Mouse (Mus musculus) MEL (cell line): ENCODE measurements around the gene Spaca3. TPM values are rescaled to one million over a fixed set of nuclear protein-coding genes. Genes with fewer than 3 reads are reported as not detected.

ENCODE experiments used
- DNase-seq: peaks from one replicate; pipeline ENCODE4 v3.0.0; 2011; ENCODE audit warnings: low read depth, low spot score
- H3K27ac ChIP-seq: 2 replicates; pipeline ENCODE4 v1.5.1; 2012; ENCODE audit warnings: low read depth, mild to moderate bottlenecking, control low read depth, low read length, moderate library complexity; ENCODE audit not compliant: control insufficient read depth
- H3K27me3 ChIP-seq, 2 experiments: fragments of 150-350 bp in 1 of 2; sonication (generic) in 1 of 2; 2 replicates each; pipeline ENCODE4 v1.6.1; 2012; ENCODE audit warnings: low read length in 2 of 2, mild to moderate bottlenecking in 2 of 2, improper control_type of control experiment in 1 of 2, moderate library complexity in 1 of 2; ENCODE audit not compliant: insufficient read depth in 2 of 2, control insufficient read depth in 1 of 2
- H3K36me3 ChIP-seq, 2 experiments: 2 replicates each; pipeline ENCODE4 v1.6.1; 2012 to 2014; ENCODE audit warnings: low read length in 2 of 2, improper control_type of control experiment in 1 of 2, inconsistent platforms in 1 of 2, mild to moderate bottlenecking in 1 of 2; ENCODE audit not compliant: insufficient read depth in 2 of 2, control insufficient read depth in 1 of 2
- H3K4me1 ChIP-seq, 2 experiments: fragments of 150-350 bp in 1 of 2; sonication (generic) in 1 of 2; 2 replicates each; pipeline ENCODE4 v1.6.1; 2012; ENCODE audit warnings: low read length in 2 of 2, improper control_type of control experiment in 1 of 2, mild to moderate bottlenecking in 1 of 2; ENCODE audit not compliant: insufficient read depth in 2 of 2, control insufficient read depth in 1 of 2
- H3K4me3 ChIP-seq, 2 experiments: fragments of 150-350 bp in 1 of 2; sonication (generic) in 1 of 2; 2 replicates each; pipeline ENCODE4 v1.5.1; 2012; ENCODE audit warnings: low read depth in 2 of 2, low read length in 2 of 2, mild to moderate bottlenecking in 2 of 2, moderate library complexity in 2 of 2, control low read depth in 1 of 2, improper control_type of control experiment in 1 of 2; ENCODE audit not compliant: control insufficient read depth in 1 of 2, insufficient read depth in 1 of 2
- H3K79me2 ChIP-seq: 2 replicates; pipeline ENCODE4 v1.6.1; 2012; ENCODE audit warnings: mild to moderate bottlenecking, low read length, moderate library complexity; ENCODE audit not compliant: control insufficient read depth, poor library complexity, insufficient read depth
- H3K9ac ChIP-seq: 2 replicates; pipeline ENCODE4 v1.6.1; 2012; ENCODE audit warnings: low read depth, mild to moderate bottlenecking, control low read depth, low read length, moderate library complexity; ENCODE audit not compliant: control insufficient read depth, poor library complexity, severe bottlenecking
- H3K9me3 ChIP-seq: fragments of 150-350 bp; sonication (generic); replicated peaks from 2 replicates; pipeline ENCODE4 v1.6.1; 2012; ENCODE audit warnings: mild to moderate bottlenecking, low read length, improper control_type of control experiment, moderate library complexity; ENCODE audit not compliant: insufficient read depth
- BHLHE40 ChIP-seq: IDR thresholded peaks from 2 replicates; pipeline ENCODE4 v1.6.1; 2012; ENCODE audit warnings: low read depth, mild to moderate bottlenecking, inconsistent platforms, low read length, improper control_type of control experiment, borderline replicate concordance
- CHD1 ChIP-seq: IDR thresholded peaks from 2 replicates; pipeline ENCODE4 v1.6.1; 2012; ENCODE audit warnings: low read depth, mild to moderate bottlenecking, inconsistent platforms, low read length, improper control_type of control experiment
- CHD2 ChIP-seq: IDR thresholded peaks from 2 replicates; pipeline ENCODE4 v1.6.1; 2011; ENCODE audit warnings: low read length, improper control_type of control experiment
- E2F4 ChIP-seq: IDR thresholded peaks from 2 replicates; pipeline ENCODE4 v1.6.1; 2011; ENCODE audit warnings: low read depth, low read length, improper control_type of control experiment, borderline replicate concordance
- EP300 ChIP-seq, 2 experiments: IDR thresholded peaks; 2 replicates each; pipeline ENCODE4 v1.6.1; 2011; ENCODE audit warnings: improper control_type of control experiment in 2 of 2, low read length in 2 of 2, low read depth in 1 of 2, mild to moderate bottlenecking in 1 of 2
- GABPA ChIP-seq: IDR thresholded peaks from 2 replicates; pipeline ENCODE4 v1.6.1; 2012; ENCODE audit warnings: low read depth, mild to moderate bottlenecking, inconsistent platforms, low read length, improper control_type of control experiment, moderate library complexity
- GATA1 ChIP-seq: IDR thresholded peaks from 2 replicates; pipeline ENCODE4 v1.6.1; 2011; ENCODE audit warnings: low read depth, low read length, improper control_type of control experiment
- JUND ChIP-seq: IDR thresholded peaks from 2 replicates; pipeline ENCODE4 v1.6.1; 2011; ENCODE audit warnings: low read depth, mild to moderate bottlenecking, improper control_type of control experiment, low read length
- MAZ ChIP-seq: IDR thresholded peaks from 2 replicates; pipeline ENCODE4 v1.6.1; 2012; ENCODE audit warnings: low read depth, mild to moderate bottlenecking, inconsistent platforms, low read length, improper control_type of control experiment
- MXI1 ChIP-seq: IDR thresholded peaks from 2 replicates; pipeline ENCODE4 v1.6.1; 2011; ENCODE audit warnings: mild to moderate bottlenecking, low read depth, low read length, improper control_type of control experiment
- POLR2A ChIP-seq, 2 experiments: IDR thresholded peaks; 2 replicates each; pipeline ENCODE4 v1.6.1; 2011 to 2012; ENCODE audit warnings: low read length in 2 of 2, mild to moderate bottlenecking in 2 of 2, control low read depth in 1 of 2, improper control_type of control experiment in 1 of 2, low read depth in 1 of 2, moderate library complexity in 1 of 2; ENCODE audit not compliant: control insufficient read depth in 1 of 2, insufficient read depth in 1 of 2, poor library complexity in 1 of 2
- POLR2AphosphoS2 ChIP-seq: IDR thresholded peaks from 2 replicates; pipeline ENCODE4 v1.6.1; 2011; ENCODE audit warnings: low read length, improper control_type of control experiment
- RAD21 ChIP-seq: IDR thresholded peaks from 2 replicates; pipeline ENCODE4 v1.6.1; 2011; ENCODE audit warnings: mild to moderate bottlenecking, low read depth, low read length, improper control_type of control experiment
- SIN3A ChIP-seq: IDR thresholded peaks from 2 replicates; pipeline ENCODE4 v1.6.1; 2012; ENCODE audit warnings: low read length, improper control_type of control experiment, inconsistent platforms
- USF1 ChIP-seq: IDR thresholded peaks from 2 replicates; pipeline ENCODE4 v1.6.1; 2014; ENCODE audit warnings: low read depth, mild to moderate bottlenecking, inconsistent platforms, low read length, improper control_type of control experiment, moderate library complexity
- USF2 ChIP-seq, 2 experiments: IDR thresholded peaks; 2 replicates each; pipeline ENCODE4 v1.6.1; 2011 to 2012; ENCODE audit warnings: improper control_type of control experiment in 2 of 2, low read length in 2 of 2, borderline replicate concordance in 1 of 2, inconsistent platforms in 1 of 2, low read depth in 1 of 2, mild to moderate bottlenecking in 1 of 2; ENCODE audit not compliant: insufficient read depth in 1 of 2
- ZC3H11A ChIP-seq: IDR thresholded peaks from 2 replicates; pipeline ENCODE4 v1.6.1; 2012; ENCODE audit warnings: low read depth, mild to moderate bottlenecking, inconsistent platforms, low read length, improper control_type of control experiment
- ZKSCAN1 ChIP-seq: IDR thresholded peaks from 2 replicates; pipeline ENCODE4 v1.6.1; 2012; ENCODE audit warnings: low read depth, mild to moderate bottlenecking, inconsistent platforms, low read length, improper control_type of control experiment, moderate library complexity
- polyA plus RNA-seq, 2 experiments: library from polyadenylated mRNA; stranded (reverse) in 1 of 2; unstranded in 1 of 2; fragments of >175 nt in 1 of 2; fragments of >200 nt in 1 of 2; gene quantifications; 2 replicates each; pipeline versions ENCODE4 v1.2.1 to v1.2.4; 2012; ENCODE audit warnings: low replicate concordance in 2 of 2, low read depth in 1 of 2; ENCODE audit not compliant: insufficient read length in 2 of 2, insufficient read depth in 1 of 2, missing spikeins in 1 of 2
- total RNA-seq: library from RNA; depleted of rRNA; stranded (reverse); fragments of 300-350 nt; gene quantifications from 2 replicates; pipeline ENCODE4 v1.2.3, GENCODE M21; 2012

Gene Spaca3
- total and polyA plus RNA-seq, 3 experiments = not detected

DNA sequence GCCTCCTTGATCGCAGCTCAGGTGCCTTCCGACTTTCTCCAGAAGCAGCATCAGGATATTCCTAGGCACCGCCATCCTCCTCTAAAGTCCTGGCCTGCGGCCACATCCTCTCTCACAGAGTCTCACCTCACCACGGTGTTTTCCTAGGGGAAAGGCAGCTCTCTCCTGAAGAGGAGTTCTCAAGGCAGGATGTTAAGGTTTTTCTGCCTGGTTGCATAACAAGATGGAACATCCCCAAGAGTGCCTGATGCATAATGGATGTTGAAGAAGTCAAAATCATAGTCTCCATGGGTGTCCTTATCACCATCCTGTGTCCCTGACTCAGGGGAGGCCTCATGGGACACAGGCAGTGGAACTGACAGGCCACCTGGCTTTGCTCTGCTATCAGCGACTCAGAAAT lies 49.7 kb downstream of the Spaca3 start:
- H3K9ac ChIP-seq = no peak overlapping the region
- no peaks in the 10 kb centered on the region for H3K79me2 ChIP-seq
- no peaks in the 10 kb centered on the region for H3K4me1 ChIP-seq
- H3K36me3 ChIP-seq = no peaks in the 10 kb centered on the region
- TF ChIP-seq POLR2AphosphoS2 (no peak), ZKSCAN1 (no peak), USF1 (no peak), ZC3H11A (no peak), USF2 (IDR thresholded peaks at IDR 0.05; ENCODE audit: borderline replicate concordance in 1 of 2, insufficient read depth in 1 of 2, low read depth in 1 of 2, low read length in 2 of 2) (no peak), SIN3A (no peak), GATA1 (no peak), BHLHE40 (no peak), E2F4 (no peak), GABPA (no peak), CHD1 (no peak), RAD21 (no peak), JUND (no peak), EP300 (IDR thresholded peaks at IDR 0.05; ENCODE audit: low read depth in 1 of 2, low read length in 2 of 2) (no peak), CHD2 (no peak), MXI1 (no peak), MAZ (no peak)
- no peak overlapping the region for H3K4me3 ChIP-seq
- DNase-seq = no peak
- no peaks in the 10 kb centered on the region for H3K9me3 ChIP-seq
- no peak overlapping the region for H3K27ac ChIP-seq
- H3K27me3 ChIP-seq = no peaks in the 10 kb centered on the region; a peak in 1 of 4 replicates

DNA sequence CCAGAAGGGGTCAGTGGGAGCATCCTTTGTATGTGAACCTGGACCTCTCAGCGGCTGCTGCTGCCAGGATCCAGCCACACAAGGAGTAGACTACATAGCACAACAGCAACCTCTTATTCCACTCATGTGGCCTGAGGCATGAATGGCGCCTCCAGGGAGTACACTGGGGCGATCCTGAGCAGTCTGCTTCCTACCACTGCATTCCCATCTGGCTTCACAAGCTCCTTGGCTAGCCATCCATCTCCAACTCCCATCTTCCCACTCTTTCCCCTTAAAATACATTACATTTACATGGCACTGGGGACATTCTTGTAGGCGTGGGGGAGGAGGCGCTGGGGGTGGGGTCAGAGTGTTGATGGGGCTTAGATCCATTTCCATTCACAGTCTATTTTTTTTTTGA lies 54.6 kb downstream of the Spaca3 start:
- no peak for DNase-seq
- Histone ChIP-seq H3K27ac (no peak overlapping the region), H3K36me3 (no peaks in the 10 kb centered on the region), H3K9ac (no peak overlapping the region), H3K4me3 (no peak overlapping the region), H3K27me3 (no peaks in the 10 kb centered on the region), H3K9me3 (no peaks in the 10 kb centered on the region), H3K4me1 (no peaks in the 10 kb centered on the region), H3K79me2 (no peaks in the 10 kb centered on the region)
- TF ChIP-seq BHLHE40 = no peak
- TF ChIP-seq JUND = no peak
- no peak for TF ChIP-seq POLR2A (IDR thresholded peaks at IDR 0.05; ENCODE audit: control insufficient read depth in 1 of 2, insufficient read depth in 1 of 2, low read depth in 1 of 2, low read length in 2 of 2, poor library complexity in 1 of 2)
- TF ChIP-seq RAD21 = no peak
